Mouse (Mus musculus) testis, adult 10 weeks (tissue): ENCODE data around the gene Il12rb2. TPM values are rescaled to one million over a fixed set of nuclear protein-coding genes. Genes with fewer than 3 reads are reported as not detected.

ENCODE experiments used
- polyA plus RNA-seq: library from polyadenylated mRNA; stranded (reverse); fragments of 350-450 nt; fragmentation: Illumina TruSeq; extraction: RNeasy Lipid Tissue Mini Kit (QIAGEN cat#74804); gene quantifications from one replicate; pipeline ENCODE4 v1.2.3, GENCODE M21; 2014; ENCODE audit warnings: low read depth, low replicate concordance

Il12rb2 gene
- polyA plus RNA-seq: not detected

DNA sequence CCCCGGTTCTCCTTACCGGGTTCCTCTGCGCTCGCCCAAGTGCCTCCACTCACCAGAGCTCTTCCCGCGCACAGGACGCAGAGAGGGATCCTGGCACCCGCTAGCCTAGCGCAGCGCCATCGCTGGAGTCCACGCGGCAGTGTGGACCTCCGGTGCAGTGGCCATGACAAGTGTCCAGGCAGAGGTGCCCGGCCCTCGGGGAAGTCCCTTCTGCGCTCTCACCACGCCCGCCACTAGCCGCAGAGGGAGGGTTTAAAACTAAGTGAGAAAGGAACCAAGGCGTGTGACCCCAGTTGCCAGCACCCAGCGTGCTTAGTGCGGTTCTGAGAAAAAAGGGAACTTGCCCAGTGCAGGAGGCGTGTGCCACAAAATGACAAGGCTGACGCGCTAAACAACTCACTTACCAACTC is at the start of gene Il12rb2:
TSS of gene Il12rb2 (minus strand) at position 207 of the 410 bp plus-strand sequence.

Other genes starting within 250 kb of the Il12rb2 start
- 574 TPM for gene Serbp1, start 138.0 kb downstream of the Il12rb2 start, polyA plus RNA-seq
- not detected for gene Il23r, start 115.7 kb upstream of the Il12rb2 start, polyA plus RNA-seq
- gene Tacstd2, start 159.6 kb upstream of the Il12rb2 start, polyA plus RNA-seq: not detected